Mouse (Mus musculus): ENCODE results near the gene Mrpl4. TPM values are rescaled to one million over a fixed set of nuclear protein-coding genes. Genes with fewer than 3 reads are reported as not detected.

Gene Mrpl4
- total and polyA plus RNA-seq, 3 experiments: 38.4 to 129 (median 39.1) TPM

- ATAC-seq (ENCODE audit: extremely low read depth, insufficient number of reproducible peaks, low FRiP score, poor library complexity, severe bottlenecking): no peak
- Histone ChIP-seq H3K27me3 (ENCODE audit: insufficient read depth, low read length) (peaks cover 19% of the 10 kb centered on the region), H3K9me3 (replicated peaks) (no peaks in the 10 kb centered on the region), H3K4me3 (ENCODE audit: low read depth, low read length) (no peak overlapping the region), H3K36me3 (replicated peaks) (no peaks in the 10 kb centered on the region), H3K4me1 (ENCODE audit: insufficient read depth, low read depth, low read length) (peaks cover 20% of the 10 kb centered on the region)
- no peak for DNase-seq (ENCODE audit: low spot score)
- no peak for TF ChIP-seq CTCF (IDR thresholded peaks at IDR 0.05; ENCODE audit: low read depth, low read length)
- TF ChIP-seq TAL1 (conservative IDR thresholded peaks at IDR 0.05; ENCODE audit: low read depth, low read length): no peak
- no peak for TF ChIP-seq GATA1 (IDR thresholded peaks at IDR 0.05; ENCODE audit: borderline replicate concordance, low read length)
- no peak for TF ChIP-seq GATA2 (IDR thresholded peaks at IDR 0.05; ENCODE audit: borderline replicate concordance, low read depth, low read length)
- no peak for TF ChIP-seq POLR2AphosphoS5 (IDR thresholded peaks at IDR 0.05; ENCODE audit: insufficient replicate concordance, low read depth, low read length)
These were observed 42.7 kb downstream of the Mrpl4 start for GRCm38 (mm10) chr9:21045235-21045634.

DNA sequence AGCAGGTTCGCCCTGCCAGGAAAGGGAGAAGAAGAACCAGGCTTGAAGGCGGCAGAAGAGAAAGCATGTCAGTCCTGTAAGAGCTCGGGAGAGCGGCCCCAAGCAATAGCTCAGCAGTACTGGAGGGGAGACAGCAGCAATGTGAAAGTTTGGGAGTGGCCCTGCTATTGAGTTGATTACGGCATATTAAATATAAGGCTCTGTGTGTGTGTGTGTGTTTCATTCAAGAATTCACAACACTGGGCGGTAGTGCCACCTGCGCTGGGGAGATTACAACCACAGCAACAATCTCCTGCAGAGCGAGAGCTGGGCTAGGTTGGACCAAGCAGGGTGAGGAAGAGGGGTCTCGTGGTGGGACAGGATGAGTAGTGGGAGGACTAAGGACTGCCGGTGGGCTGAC lies 49.0 kb downstream of the Mrpl4 start:
- Histone ChIP-seq H3K4me1 (ENCODE audit: insufficient read depth, low read depth, low read length) (peaks cover 6% of the 10 kb centered on the region), H3K9me3 (replicated peaks) (no peaks in the 10 kb centered on the region), H3K27me3 (ENCODE audit: insufficient read depth, low read length) (peaks cover 27% of the 10 kb centered on the region), H3K36me3 (replicated peaks) (no peaks in the 10 kb centered on the region), H3K4me3 (ENCODE audit: low read depth, low read length) (no peak overlapping the region)
- no peak for TF ChIP-seq GATA2 (IDR thresholded peaks at IDR 0.05; ENCODE audit: borderline replicate concordance, low read depth, low read length)
- no peak for TF ChIP-seq TAL1 (conservative IDR thresholded peaks at IDR 0.05; ENCODE audit: low read depth, low read length)
- no peak for TF ChIP-seq GATA1 (IDR thresholded peaks at IDR 0.05; ENCODE audit: borderline replicate concordance, low read length)
- TF ChIP-seq POLR2AphosphoS5 (IDR thresholded peaks at IDR 0.05; ENCODE audit: insufficient replicate concordance, low read depth, low read length): no peak
- no peak for TF ChIP-seq CTCF (IDR thresholded peaks at IDR 0.05; ENCODE audit: low read depth, low read length)
- ATAC-seq (ENCODE audit: extremely low read depth, insufficient number of reproducible peaks, low FRiP score, poor library complexity, severe bottlenecking) (no peak), DNase-seq (ENCODE audit: low spot score) (no peak)

Other genes starting within 250 kb of the Mrpl4 start
Only the 20 nearest of the 21 such genes appear.
- gene Col5a3, start 187.7 kb upstream of the Mrpl4 start, total RNA-seq (2014; fragmentation: Nextera tagmentation): not detected in 2 replicates
- 0.11 TPM in 1 of 2 replicates, not detected in the other for gene Col5a3, start 187.7 kb upstream of the Mrpl4 start, total RNA-seq (2017)
- gene Col5a3, start 187.7 kb upstream of the Mrpl4 start, polyA plus RNA-seq (2012): not detected in 2 replicates
- gene Rdh8, start 184.2 kb upstream of the Mrpl4 start, total RNA-seq (2014; fragmentation: Nextera tagmentation): not detected in 2 replicates
- 0.06 TPM in 1 of 2 replicates, not detected in the other for gene Rdh8, start 184.2 kb upstream of the Mrpl4 start, total RNA-seq (2017)
- gene Rdh8, start 184.2 kb upstream of the Mrpl4 start, polyA plus RNA-seq (2012): not detected in 2 replicates
- gene A230050P20Rik, start 134.1 kb upstream of the Mrpl4 start, total RNA-seq (2014; fragmentation: Nextera tagmentation): not detected in 2 replicates
- gene A230050P20Rik, start 134.1 kb upstream of the Mrpl4 start, total RNA-seq (2017): 0.05 TPM in 1 of 2 replicates, not detected in the other
- 0.04 and 0.05 TPM in 2 replicates for gene A230050P20Rik, start 134.1 kb upstream of the Mrpl4 start, polyA plus RNA-seq (2012)
- 1.2 and 5.1 TPM in 2 replicates for gene Angptl6, start 123.0 kb upstream of the Mrpl4 start, total RNA-seq (2014; fragmentation: Nextera tagmentation)
- gene Angptl6, start 123.0 kb upstream of the Mrpl4 start, total RNA-seq (2017): 0.66 and 0.93 TPM in 2 replicates
- gene Angptl6, start 123.0 kb upstream of the Mrpl4 start, polyA plus RNA-seq (2012): 2.4 and 3.1 TPM in 2 replicates
- gene Ppan, start 114.6 kb upstream of the Mrpl4 start, total RNA-seq (2014; fragmentation: Nextera tagmentation): 40.3 and 47.7 TPM in 2 replicates
- gene Ppan, start 114.6 kb upstream of the Mrpl4 start, total RNA-seq (2017): 66.9 and 71.7 TPM in 2 replicates
- gene Ppan, start 114.6 kb upstream of the Mrpl4 start, polyA plus RNA-seq (2012): 297 and 313 TPM in 2 replicates
- 198 and 222 TPM in 2 replicates for gene Eif3g, start 104.1 kb upstream of the Mrpl4 start, total RNA-seq (2014; fragmentation: Nextera tagmentation)
- 173 and 175 TPM in 2 replicates for gene Eif3g, start 104.1 kb upstream of the Mrpl4 start, total RNA-seq (2017)
- gene Eif3g, start 104.1 kb upstream of the Mrpl4 start, polyA plus RNA-seq (2012): 475 and 545 TPM in 2 replicates
- 142 and 148 TPM in 2 replicates for gene Dnmt1, start 42.9 kb upstream of the Mrpl4 start, total RNA-seq (2014; fragmentation: Nextera tagmentation)
- 167 and 197 TPM in 2 replicates for gene Dnmt1, start 42.9 kb upstream of the Mrpl4 start, total RNA-seq (2017)
- 178 and 209 TPM in 2 replicates for gene Dnmt1, start 42.9 kb upstream of the Mrpl4 start, polyA plus RNA-seq (2012)
- gene S1pr2, start 26.0 kb upstream of the Mrpl4 start, total RNA-seq (2014; fragmentation: Nextera tagmentation): 1.8 and 8.4 TPM in 2 replicates
- 2.1 and 2.8 TPM in 2 replicates for gene S1pr2, start 26.0 kb upstream of the Mrpl4 start, total RNA-seq (2017)
- 1.6 TPM in 2 replicates for gene S1pr2, start 26.0 kb upstream of the Mrpl4 start, polyA plus RNA-seq (2012)
- 9.6 and 9.9 TPM in 2 replicates for gene Icam1, start 13.2 kb downstream of the Mrpl4 start, total RNA-seq (2014; fragmentation: Nextera tagmentation)
- 15.7 and 17.1 TPM in 2 replicates for gene Icam1, start 13.2 kb downstream of the Mrpl4 start, total RNA-seq (2017)
- gene Icam1, start 13.2 kb downstream of the Mrpl4 start, polyA plus RNA-seq (2012): 5.0 and 5.8 TPM in 2 replicates
- 2.1 and 4.8 TPM in 2 replicates for gene Icam4, start 26.6 kb downstream of the Mrpl4 start, total RNA-seq (2014; fragmentation: Nextera tagmentation)
- gene Icam4, start 26.6 kb downstream of the Mrpl4 start, total RNA-seq (2017): 8.2 and 10.6 TPM in 2 replicates
- gene Icam4, start 26.6 kb downstream of the Mrpl4 start, polyA plus RNA-seq (2012): 8.3 and 11.2 TPM in 2 replicates
- not detected in 2 replicates for gene Icam5, start 29.3 kb downstream of the Mrpl4 start, total RNA-seq (2014; fragmentation: Nextera tagmentation)
- 0.33 and 0.99 TPM in 2 replicates for gene Icam5, start 29.3 kb downstream of the Mrpl4 start, total RNA-seq (2017)
- 0.30 and 0.38 TPM in 2 replicates for gene Icam5, start 29.3 kb downstream of the Mrpl4 start, polyA plus RNA-seq (2012)
- gene Zglp1, start 64.4 kb downstream of the Mrpl4 start, total RNA-seq (2014; fragmentation: Nextera tagmentation): not detected in 2 replicates
- gene Zglp1, start 64.4 kb downstream of the Mrpl4 start, total RNA-seq (2017): not detected in 2 replicates
- gene Zglp1, start 64.4 kb downstream of the Mrpl4 start, polyA plus RNA-seq (2012): 4.0 and 4.5 TPM in 2 replicates
- 0.98 and 2.2 TPM in 2 replicates for gene Gm49373, start 70.4 kb downstream of the Mrpl4 start, total RNA-seq (2014; fragmentation: Nextera tagmentation)
- 0.33 and 1.0 TPM in 2 replicates for gene Gm49373, start 70.4 kb downstream of the Mrpl4 start, total RNA-seq (2017)
- gene Gm49373, start 70.4 kb downstream of the Mrpl4 start, polyA plus RNA-seq (2012): 0.61 and 1.2 TPM in 2 replicates
- gene Fdx1l, start 70.9 kb downstream of the Mrpl4 start, total RNA-seq (2014; fragmentation: Nextera tagmentation): 52.4 and 58.5 TPM in 2 replicates
- gene Fdx1l, start 70.9 kb downstream of the Mrpl4 start, total RNA-seq (2017): 54.3 and 56.1 TPM in 2 replicates
- 30.6 and 31.0 TPM in 2 replicates for gene Fdx1l, start 70.9 kb downstream of the Mrpl4 start, polyA plus RNA-seq (2012)
- 95.6 and 162 TPM in 2 replicates for gene Gm38431, start 89.3 kb downstream of the Mrpl4 start, total RNA-seq (2014; fragmentation: Nextera tagmentation)
- gene Gm38431, start 89.3 kb downstream of the Mrpl4 start, total RNA-seq (2017): 2.1 and 2.8 TPM in 2 replicates
- gene Gm38431, start 89.3 kb downstream of the Mrpl4 start, polyA plus RNA-seq (2012): 382 and 444 TPM in 2 replicates
- 35.1 and 72.2 TPM in 2 replicates for gene Raver1, start 89.3 kb downstream of the Mrpl4 start, total RNA-seq (2014; fragmentation: Nextera tagmentation)
- gene Raver1, start 89.3 kb downstream of the Mrpl4 start, total RNA-seq (2017): 18.5 and 19.6 TPM in 2 replicates
- gene Raver1, start 89.3 kb downstream of the Mrpl4 start, polyA plus RNA-seq (2012): 0.62 and 0.92 TPM in 2 replicates
- 16.1 and 16.6 TPM in 2 replicates for gene Tyk2, start 128.5 kb downstream of the Mrpl4 start, total RNA-seq (2014; fragmentation: Nextera tagmentation)
- 17.4 and 19.0 TPM in 2 replicates for gene Tyk2, start 128.5 kb downstream of the Mrpl4 start, total RNA-seq (2017)
- 17.3 and 19.0 TPM in 2 replicates for gene Tyk2, start 128.5 kb downstream of the Mrpl4 start, polyA plus RNA-seq (2012)
- 80.4 and 86.7 TPM in 2 replicates for gene Cdc37, start 147.2 kb downstream of the Mrpl4 start, total RNA-seq (2014; fragmentation: Nextera tagmentation)
- 124 and 193 TPM in 2 replicates for gene Cdc37, start 147.2 kb downstream of the Mrpl4 start, total RNA-seq (2017)
- 213 and 280 TPM in 2 replicates for gene Cdc37, start 147.2 kb downstream of the Mrpl4 start, polyA plus RNA-seq (2012)
- 2.5 and 2.9 TPM in 2 replicates for gene Pde4a, start 163.0 kb downstream of the Mrpl4 start, total RNA-seq (2014; fragmentation: Nextera tagmentation)
- 1.5 and 1.7 TPM in 2 replicates for gene Pde4a, start 163.0 kb downstream of the Mrpl4 start, total RNA-seq (2017)
- 1.4 and 1.5 TPM in 2 replicates for gene Pde4a, start 163.0 kb downstream of the Mrpl4 start, polyA plus RNA-seq (2012)
- 16.7 and 21.3 TPM in 2 replicates for gene Keap1, start 236.6 kb downstream of the Mrpl4 start, total RNA-seq (2014; fragmentation: Nextera tagmentation)
- gene Keap1, start 236.6 kb downstream of the Mrpl4 start, total RNA-seq (2017): 46.4 and 48.1 TPM in 2 replicates
- 73.3 and 81.7 TPM in 2 replicates for gene Keap1, start 236.6 kb downstream of the Mrpl4 start, polyA plus RNA-seq (2012)